Mouse (Mus musculus): ENCODE results near the gene Adcy9.
A peak's percentile ranks its signal among the peaks of the same experiment; 100 is the strongest.

Adcy9 gene

DNA sequence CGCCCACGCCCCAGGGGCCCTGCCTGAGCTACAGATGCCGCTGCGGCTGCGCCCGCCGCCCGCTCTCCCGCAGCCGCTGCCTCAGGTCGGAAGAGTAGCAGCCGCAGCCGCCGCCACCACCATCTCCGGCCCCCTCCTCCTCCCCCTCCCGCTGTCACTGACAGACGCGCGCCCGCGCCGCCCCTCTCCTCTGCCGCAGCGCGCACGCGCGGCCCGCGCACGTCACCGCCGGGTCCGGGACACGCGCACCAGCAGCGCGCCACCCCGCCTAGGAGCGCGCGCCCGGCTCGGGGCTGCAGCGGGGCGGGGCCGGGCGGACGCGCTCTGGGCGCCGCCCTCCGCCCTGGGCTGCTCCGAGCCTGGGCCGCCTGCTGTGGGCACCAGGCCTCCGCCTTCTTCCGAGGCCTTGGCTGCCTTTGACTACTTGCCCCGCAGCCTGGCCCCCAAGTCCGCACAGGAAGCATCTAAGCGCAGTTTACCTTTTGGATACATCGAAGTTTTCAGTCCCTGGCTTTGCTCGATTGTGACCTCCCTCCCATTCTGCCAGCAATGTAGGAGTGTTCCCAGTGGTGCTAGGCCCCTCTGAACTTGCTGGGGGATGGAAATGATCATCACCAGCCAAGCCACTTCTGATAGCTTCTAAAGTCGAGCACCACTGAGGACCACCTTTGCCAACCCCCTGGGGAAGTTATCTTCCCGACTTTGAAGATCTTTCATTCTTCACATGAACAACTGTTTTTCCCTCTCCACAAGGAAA is at the start of gene Adcy9:
Adcy9 (minus strand) TSS at position 201 of the 757 bp plus-strand sequence.
- peak; percentile 89 for DNase-seq

DNA sequence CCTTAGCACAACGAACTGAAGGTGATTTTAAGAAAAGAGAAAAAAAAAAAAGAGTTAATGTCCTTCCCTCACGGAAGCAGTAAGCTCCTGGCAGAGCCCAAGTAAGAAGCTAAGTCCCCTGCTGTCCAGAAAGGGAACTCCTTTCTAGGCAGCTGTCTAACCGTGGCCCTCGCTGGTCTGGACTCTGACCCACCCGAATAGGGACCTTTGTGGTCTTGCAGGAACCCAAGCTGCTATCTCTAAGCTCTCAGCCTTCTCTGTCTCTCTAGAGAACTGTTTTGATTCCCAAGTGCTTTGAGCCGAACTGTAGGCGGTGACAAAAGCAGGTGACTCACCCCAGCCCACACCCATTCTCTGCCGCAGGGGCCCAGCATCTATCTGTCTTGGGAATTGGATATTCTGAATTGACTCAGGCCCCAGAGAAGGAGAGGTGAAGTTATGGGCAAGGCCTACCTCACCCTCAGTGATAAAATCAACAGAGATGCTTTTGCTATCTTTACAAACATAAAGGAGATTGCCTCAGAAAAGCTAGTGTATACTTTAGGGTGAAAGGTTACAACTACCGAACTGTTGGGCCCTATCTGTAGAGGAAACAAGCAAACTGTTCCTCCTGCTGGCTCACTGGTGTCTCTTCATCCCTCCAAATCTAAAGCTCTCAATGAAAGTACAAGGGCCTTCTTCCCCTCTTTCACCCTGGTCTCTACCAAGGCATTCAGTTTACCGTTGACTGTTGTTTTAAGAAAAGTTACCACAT is 49.5 kb upstream of the Adcy9 start:
- no peak for DNase-seq

DNA sequence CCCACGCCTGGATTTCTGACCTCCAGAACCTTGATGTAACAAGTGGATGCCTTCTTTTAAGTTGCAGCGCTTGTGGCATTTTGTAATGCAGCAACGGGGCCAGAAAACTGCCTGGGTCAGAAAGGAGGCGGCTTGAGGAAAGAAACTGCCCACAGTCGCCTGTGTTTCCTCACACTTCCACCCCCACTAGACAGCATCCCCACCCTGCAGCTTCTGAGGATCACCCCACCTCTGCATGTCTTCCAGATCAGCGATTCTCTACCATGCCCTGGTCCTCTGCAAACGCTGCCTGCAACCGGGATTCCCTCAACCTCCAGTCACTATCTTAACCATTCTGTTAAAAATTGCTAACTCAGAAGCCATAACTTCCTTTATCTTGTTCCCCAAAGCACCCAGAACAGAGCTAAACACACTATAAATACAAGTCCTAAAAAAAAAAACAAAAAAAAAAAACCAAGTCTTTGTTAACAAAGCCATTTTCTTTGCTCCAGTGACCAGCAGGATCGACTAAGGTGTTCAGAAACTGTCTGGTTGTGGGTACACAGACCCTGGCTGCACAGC is 44.3 kb upstream of the Adcy9 start:
- no peak for DNase-seq

DNA sequence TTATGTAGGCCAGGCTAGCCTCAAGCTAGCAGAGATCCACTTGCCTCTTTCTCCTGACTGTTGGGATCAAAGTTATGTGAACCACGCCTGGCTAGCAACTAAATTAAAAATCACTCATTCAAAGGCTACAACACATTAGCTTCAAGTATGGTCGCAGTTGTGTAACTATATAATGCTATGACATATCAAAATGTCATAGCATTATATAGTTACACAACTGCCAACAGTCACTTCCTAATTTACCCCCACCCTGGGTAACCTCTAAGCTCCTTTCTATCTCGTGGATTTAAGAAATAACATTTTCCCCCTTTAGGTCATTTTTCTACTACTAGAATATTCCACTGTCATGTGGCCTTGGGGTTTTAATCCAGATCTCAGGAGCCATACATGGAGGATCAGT is 37.6 kb upstream of the Adcy9 start:
- DNase-seq = no peak

DNA sequence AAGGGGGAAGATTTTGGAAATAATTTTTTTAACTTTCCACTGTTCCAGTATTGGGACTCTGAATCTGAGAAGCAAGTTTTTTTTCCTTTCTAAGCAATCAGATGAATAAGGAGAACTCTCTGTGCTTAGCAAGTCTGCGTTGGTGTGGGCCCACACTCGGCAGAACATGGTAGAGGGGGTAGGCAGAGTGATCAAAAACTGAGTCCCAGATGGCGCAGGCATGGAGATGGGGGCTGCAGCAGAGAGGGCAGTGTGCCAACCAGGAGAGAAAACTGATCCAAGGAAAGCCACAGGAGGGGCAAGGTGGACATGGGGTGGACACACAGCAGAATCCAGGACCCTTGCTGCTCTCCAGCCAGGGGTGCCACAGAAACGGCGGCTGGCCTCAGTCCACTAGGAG is 36.1 kb upstream of the Adcy9 start:
- DNase-seq = no peak

DNA sequence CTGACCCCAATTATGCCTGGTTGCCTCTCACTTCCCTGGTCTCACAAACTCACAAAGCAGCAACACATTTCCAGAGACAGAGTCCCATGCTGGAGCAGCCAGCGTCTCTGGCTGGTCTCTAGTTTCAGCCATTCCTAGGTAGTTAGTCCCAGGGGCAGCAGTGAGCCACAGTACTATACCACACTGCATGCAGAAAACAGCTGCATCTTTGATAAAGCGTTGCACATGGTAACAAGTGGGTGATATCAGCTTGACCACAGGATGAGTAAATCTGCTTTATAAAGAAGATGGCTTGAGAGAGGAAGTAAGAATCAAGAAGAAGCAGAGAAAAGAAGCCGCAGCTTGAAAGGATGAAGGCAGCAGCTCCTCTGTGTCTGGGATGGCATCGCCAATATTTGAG is 35.4 kb upstream of the Adcy9 start:
- no peak for DNase-seq

DNA sequence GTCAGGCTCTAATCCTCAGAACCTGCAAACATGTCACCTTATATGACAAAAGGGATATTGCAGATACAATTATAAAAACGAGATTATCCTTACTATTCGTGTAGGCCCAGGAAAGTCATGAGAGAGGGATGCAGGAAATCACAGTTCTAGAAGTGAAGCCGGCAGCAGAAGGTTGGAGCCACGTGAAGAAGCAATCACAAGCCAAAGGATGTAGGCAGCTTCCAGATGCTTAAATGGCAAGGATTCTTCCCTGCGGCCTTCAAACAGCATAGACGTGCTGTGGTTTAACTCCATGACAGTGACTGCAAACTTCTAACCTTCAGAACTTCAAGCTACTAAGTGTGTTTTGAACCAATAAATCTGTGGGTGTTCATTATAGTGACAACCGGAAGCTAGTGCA is 34.3 kb upstream of the Adcy9 start:
- DNase-seq = no peak

DNA sequence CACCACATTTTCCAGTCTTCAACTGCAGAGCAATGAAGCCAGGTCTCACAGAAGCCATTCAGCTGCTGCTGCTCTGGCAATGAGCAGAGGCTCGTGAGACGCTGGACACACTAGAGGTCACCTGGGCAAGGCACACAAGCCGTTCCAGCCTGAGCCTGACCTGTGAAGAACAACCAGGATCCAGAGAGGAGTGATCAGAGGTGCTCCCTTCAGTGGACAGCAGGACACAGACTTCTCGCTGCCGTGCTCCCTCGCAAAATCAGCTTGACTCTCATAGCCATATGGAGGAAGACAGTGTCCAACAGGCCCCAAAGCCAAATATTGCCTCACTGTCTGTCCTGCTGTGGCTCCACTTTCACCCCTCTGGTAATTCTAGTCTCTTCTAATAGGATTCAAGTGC is 29.1 kb upstream of the Adcy9 start:
- no peak for DNase-seq

DNA sequence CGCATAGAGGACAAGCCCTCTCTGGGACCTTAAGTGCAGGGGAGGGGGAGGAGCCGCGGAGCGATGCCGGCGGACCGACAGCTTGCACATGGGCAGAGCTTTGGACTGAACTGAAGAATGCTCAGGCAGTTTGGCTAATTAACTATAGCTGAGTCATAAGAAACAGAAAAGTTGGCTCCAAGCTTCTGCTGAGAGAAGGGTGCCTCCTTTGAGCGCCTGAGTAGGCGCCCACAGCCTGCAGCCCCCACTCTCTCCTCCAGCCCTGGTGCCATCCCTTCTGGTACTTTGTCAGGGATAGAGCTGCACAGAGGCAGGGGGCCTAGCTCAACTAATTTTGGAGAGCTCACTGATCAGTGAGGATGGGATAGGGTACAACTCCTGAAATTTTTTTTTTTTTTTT is 27.9 kb upstream of the Adcy9 start:
- DNase-seq = peak; percentile 30

DNA sequence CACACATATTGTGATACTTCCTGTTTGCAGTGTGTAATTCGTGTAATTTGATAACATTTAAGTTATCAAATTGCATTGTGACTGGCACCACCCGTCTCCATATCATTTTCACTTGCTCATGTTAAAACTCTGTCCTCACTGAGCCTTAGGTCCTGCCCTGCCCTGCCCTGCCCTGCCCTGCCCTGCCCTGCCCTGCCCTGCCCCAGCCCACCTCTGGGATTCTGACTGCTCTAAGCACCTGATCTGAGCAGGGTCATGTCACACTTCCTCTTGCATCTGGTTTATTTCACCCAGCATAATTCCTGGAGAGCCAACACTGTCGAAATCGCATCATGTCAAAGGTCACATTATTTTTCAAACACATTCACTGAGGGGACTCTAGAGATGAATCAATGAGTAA is 26.1 kb upstream of the Adcy9 start:
- DNase-seq = no peak

DNA sequence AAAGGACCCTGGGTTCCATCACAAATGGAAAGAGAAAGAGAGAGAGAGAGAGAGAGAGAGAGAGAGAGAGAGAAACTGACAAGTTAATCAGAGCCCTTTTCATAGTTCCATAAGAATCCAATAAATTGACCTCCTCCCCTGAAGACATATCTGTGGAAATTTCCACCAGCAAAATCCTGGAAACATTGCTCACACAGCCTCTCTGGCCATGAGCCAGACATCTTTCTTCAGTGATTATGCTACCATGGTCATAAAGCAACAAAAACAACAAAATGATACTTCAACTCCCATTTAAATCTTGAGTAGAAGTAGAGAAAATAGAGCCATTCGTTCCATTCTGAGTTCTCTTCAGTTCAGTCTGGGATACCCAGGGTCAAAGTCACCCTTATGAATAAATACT is 24.1 kb upstream of the Adcy9 start:
- peak; percentile 26 for DNase-seq

DNA sequence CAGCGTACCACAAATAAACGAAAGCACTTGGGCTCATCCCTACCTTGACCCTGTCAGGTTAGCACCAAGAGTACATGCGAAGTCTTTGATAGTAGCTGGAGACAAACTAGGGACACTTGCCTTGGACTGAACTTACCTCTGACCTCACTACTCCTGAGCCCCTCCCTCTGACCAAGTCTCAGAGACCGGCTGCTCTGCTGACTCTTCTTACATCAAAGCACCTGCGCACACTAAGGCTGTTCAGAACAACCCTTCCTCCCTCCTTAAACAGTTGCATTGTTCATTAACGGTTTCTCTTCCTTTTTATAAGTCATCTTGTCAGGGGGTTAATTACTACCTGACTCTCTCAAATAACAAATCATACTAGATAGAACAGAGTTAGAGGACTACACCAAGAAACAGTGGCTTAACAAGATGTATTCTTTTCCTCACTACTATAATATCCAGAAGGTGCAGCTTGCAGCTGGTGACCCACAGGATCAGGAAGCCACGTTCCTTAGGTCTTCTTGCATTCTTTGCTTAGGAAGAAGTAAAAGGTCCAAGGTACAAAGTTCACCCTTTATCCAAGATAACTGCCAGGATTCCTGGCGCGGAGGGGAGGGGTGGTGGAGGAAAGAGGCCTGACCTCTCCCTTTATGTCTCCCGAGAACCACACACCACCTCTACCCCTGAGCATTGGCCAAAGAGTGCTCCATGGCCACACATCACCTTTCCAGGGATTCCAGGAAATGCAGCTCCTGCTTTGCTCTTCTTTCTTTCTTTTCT is 19.2 kb upstream of the Adcy9 start:
- DNase-seq = no peak

DNA sequence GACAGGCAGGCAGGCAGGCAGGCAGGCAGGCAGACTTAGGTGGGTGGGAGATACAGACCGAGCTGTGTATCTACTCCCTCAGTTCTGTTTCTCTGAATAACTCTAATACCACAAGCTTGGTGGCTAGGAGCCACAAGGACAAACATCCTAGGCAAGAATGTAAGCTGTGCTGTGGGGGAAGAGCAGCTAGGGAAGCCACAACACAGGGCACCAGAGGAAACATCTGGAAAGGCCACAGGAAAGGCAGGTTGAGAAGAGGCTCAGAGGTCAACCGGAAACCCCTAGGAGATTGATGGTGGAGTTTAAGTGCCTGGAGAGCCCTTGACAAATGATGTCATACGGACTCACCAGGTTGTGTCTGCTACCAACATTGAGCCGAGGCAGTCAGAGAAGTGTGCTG is 16.4 kb upstream of the Adcy9 start:
- peak; percentile 21 for DNase-seq

DNA sequence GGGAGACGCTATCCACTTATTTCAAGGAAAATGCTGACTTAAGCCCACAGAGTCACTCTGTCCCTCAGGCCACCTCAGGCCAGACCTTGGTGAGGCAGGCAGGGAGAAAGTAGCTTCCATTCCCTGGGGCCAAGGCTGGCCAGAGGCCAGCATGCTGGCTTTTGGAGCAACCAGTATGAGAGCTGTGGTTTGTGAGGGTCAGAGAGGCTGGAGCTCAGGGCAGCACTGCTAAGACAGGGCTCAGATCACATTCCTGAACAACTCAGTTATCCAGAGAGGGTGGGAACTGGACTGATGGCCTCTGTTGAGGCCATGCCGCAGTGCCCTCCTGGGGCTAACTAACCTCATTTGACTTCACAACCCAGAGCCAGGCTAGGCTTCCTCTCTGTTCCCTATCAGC is 15.1 kb upstream of the Adcy9 start:
- DNase-seq = no peak

DNA sequence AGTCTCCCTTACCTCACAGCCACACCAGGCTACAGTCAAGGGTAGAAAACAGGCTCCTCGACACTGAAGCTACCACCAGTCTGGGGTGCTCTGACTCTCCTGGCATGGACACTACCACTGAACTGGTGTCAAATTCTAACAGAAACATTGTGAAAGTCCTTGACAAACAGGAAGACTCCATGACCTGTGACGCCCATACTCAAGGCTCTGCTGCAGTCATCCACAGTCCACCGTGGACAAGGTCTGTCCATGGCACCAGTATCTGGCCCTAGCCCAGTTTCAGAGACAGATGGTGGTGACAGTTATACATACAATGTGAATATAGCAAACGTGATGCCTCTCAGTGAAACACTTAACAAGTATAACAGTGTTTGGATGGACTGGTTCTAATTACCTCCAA is 11.5 kb upstream of the Adcy9 start:
- no peak for DNase-seq

DNA sequence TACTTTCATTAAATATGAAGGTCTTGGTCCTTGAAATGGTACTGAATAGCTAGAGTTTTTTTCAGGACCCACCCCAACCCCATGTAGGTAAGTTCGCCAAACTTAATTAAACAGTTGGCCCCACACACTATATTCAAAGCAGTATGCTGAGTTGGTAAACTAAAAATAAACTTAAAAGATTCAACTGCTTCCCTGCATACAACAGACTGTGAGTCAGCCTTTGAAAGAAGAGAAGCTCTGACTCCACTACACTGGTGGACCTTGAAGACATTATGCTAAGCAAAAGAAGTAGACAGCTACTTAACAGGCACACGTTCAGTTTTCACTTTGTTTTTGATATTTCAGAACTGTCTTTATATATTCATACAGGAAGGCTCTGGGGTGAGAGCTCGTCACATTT is 10.7 kb upstream of the Adcy9 start:
- DNase-seq = no peak

DNA sequence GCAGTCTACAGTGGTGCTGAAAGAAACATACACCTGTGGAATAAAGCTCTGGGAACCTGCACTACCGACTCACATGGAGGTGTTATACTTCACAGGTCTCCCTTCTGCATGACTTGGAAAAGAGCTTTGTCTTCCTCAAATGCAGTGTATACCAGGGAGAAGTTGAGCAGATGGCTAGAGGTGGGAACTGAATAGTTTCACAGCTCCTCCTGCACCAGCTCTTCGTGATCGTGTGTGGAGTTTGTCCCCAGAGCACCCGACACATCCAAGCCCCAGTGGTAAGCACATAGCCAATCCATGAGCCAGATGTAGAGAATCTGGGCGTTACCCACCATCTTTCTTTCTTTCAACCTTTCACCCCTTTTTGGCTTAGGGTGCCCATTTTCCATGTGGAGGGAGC is 9.9 kb upstream of the Adcy9 start:
- no peak for DNase-seq

DNA sequence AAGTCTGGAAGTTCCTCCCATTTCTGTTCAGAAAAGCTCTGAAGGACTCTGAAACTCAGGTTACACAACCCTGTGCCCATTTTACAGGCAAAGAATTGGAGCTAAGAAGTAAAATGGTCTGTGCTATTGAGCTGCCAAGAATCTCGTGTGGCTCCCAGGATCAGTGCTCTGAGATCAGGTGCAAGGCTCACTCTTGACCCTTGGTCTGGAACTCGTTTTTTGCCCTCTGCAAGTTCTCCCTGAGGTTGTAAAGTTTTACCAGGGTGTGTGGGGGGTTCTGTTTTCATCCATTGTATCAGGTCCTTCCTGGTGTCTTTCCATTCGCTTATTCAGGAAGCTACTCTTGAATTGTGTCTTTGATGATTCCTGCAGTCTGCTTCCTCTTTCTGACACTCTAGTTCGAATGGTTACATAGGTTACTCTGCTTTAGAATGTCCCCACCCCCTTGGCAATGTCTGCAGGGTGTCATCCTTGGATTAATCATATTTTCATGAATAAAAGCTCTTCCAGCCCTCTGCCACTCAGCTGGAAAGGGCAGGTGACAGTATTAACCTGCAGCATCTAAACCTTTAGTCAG is 5.4 kb upstream of the Adcy9 start:
- DNase-seq = no peak

DNA sequence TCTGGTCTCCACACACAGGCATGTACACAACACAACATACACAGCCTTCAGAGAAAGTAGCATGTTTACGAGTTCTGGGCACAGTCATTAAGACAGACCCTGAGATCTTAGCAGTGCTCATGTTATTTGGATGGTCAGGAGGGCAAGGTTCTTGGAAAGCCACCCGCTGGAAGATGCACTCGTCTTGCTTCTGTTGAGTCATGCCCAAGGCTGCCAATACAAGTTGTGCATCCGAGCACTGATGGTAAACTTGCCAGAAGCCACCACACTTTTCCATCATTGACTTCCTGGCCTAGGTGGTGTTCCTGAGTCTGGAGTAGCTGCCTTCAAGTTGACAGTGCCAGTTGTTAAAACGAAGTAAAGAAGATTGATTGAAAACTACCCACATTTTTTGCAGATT is 3.3 kb upstream of the Adcy9 start:
- no peak for DNase-seq

DNA sequence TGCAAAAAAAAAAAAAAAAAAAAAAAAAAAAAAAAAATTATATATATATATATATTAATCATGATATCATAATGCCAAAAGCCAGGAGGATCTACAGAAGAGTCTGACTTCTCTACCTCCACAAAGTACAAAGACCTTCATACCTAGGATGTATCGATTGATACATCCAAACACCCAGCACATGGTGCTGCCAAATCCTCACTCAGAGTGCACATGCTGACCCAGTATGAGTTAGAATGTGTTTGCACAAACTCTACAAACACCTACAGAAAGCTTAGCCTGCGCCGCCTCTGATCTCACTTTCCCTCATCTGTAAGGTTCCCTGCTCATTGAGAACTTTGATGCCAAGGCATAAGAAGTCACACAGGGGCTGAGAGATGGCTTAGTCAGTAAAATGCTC is 2.7 kb upstream of the Adcy9 start:
- DNase-seq = no peak

DNA sequence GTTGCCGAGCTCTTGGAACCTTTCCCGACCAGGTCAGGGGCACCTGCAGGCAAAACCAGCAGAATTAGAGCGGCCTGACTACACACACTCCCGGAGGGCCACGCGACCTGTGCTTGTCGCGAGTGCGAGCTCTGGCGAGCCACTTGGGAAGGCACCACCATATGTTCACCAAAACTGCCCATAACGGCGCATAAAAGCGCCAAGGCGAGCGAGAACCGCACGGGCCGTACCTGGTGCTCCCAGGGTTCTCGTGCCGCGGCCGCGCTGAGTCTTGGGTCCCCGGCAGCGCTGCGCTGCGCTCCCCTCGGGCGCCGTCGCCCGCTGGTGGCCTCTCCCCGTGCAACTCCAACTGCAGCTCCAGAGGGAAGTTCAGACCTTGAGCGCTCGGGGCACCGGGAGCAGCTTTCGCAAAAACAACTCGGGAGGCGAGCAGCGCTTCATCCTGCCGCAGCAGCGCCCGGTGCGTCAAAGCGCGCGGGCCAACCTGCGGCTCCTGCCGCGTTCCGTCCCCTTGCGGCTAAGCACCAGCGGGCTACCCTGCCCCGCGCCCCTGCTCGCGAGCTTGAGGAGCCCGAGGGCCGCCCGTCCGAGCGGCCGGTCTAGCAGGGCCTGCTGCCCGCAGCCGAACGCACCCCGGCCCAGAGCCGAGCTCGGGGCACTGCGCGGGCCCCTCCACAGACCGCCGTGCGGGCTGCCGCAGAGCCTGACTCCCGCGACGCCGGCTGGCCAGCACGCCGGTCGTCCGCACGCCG is 576 bp downstream of the Adcy9 start:
- DNase-seq = peak; percentile 56

DNA sequence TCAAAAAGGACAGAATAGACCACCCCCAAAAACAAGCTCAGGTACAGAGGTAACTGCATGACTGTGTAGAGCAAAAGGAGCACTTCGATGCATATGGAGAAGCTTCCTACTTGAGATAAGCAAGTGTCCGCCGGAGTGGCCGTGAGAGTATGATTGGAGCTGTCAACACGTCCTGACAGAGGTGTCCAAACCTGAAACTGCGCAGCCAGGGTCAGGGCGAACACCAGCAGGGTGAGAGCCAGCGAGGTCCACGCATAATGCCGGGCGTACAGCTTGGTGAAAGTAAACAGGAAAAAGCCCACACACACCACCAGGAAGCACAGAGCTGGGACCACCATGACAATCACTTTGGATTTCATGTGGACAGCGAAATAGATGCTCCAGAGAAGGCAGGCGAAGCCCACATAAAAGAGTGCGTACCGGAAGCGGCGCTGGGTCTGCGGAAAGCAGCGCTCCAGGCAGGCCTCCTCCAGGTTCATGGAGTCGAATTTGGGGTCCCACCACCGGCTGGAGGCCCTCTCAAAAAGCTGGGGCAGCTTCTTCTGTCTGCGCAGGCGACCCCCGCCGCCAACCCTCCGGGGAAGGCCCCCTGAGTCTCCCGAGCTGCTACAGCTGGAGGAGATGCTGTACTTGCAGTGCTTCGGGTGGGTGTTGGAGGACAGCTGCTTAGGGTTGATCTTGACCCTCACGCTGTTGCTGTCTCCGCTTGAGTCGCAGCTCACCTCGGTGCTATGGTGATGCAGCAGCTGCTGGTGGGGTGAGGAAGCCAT is 1.3 kb downstream of the Adcy9 start:
- peak; percentile 25 for DNase-seq

Measured in lung, postnatal 36 days (tissue).